Mouse (Mus musculus): ENCODE measurements around the gene As3mt. TPM values are rescaled to one million over a fixed set of nuclear protein-coding genes. Genes with fewer than 3 reads are reported as not detected.

As3mt gene
- polyA plus RNA-seq, 1 experiment, result 4.1 TPM

DNA sequence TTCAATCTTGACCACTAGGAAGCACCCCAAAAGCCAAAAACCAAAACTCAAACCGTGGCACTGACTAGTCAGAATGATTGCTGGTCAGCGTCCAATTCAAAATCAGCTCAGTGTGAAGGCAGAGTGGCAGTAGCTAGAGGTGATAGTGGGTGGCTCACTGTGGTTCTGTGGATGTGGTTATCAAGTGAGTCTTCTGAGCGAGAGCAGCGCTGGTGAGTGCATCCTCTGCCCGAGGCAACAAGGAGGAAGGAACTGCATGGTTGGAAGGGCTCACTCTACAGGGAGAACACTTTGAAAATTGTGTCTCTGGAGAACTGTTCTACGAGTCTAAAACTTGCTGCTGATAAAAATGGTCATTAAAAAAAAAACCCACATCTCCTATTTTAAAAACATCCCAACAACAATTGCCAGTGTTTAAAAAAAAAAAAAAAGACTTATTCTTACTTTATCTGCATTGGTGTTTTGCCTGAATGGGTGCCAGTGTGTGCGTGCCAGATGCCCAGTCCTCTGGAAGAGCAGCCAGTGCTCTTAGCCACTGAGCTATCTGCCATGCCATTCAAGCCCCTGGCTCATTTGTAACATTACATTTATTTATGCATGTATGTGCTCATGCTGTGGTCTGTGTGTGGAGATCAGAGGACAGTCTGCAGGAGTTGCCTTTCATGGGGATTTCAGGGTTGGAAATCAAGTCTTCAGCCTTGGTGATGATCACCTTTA is 1.3 kb upstream of the As3mt start:
- Histone ChIP-seq H3K4me3 (no peak overlapping the region), H3K4me2 (ENCODE audit: low read depth) (no peak overlapping the region), H3ac (ENCODE audit: control insufficient read depth, insufficient read length) (no peak overlapping the region), H3K79me2 (ENCODE audit: control insufficient read depth, insufficient read depth) (no peaks in the 10 kb centered on the region), H3K27me3 (ENCODE audit: control insufficient read depth, insufficient read depth, insufficient read length) (no peaks in the 10 kb centered on the region), H3K36me3 (ENCODE audit: control insufficient read depth, insufficient read depth) (no peaks in the 10 kb centered on the region)
- TF ChIP-seq MYOG (IDR thresholded peaks at IDR 0.05; ENCODE audit: control insufficient read depth in 1 of 3, insufficient read depth in 1 of 3, insufficient read length in 2 of 3, low read depth in 2 of 3), result no peak
- TF ChIP-seq SRF (IDR thresholded peaks at IDR 0.05; ENCODE audit: control insufficient read depth, insufficient read length, low read depth), result no peak
- TF ChIP-seq TCF12 (IDR thresholded peaks at IDR 0.05; ENCODE audit: insufficient read depth, poor library complexity, severe bottlenecking), result no peak
- TF ChIP-seq USF1 (IDR thresholded peaks at IDR 0.05; ENCODE audit: low read depth), result no peak
- TF ChIP-seq E2F4 (IDR thresholded peaks at IDR 0.05; ENCODE audit: insufficient read depth), result no peak
- TF ChIP-seq TCF3 (IDR thresholded peaks at IDR 0.05; ENCODE audit: insufficient read length, low read depth), result no peak
- no peak for TF ChIP-seq REST (IDR thresholded peaks at IDR 0.05; ENCODE audit: insufficient read depth, insufficient read length)
- no peak for TF ChIP-seq POLR2AphosphoS2 (IDR thresholded peaks at IDR 0.05; ENCODE audit: insufficient read length, low read depth)
- TF ChIP-seq MYOD1 (IDR thresholded peaks at IDR 0.05; ENCODE audit: control insufficient read depth in 1 of 3, insufficient read length in 2 of 3, low read depth in 2 of 3), result no peak
- TF ChIP-seq MAX (IDR thresholded peaks at IDR 0.05; ENCODE audit: low read depth), result no peak
- TF ChIP-seq CEBPB (IDR thresholded peaks at IDR 0.05; ENCODE audit: insufficient read depth, poor library complexity, severe bottlenecking), result no peak
- TF ChIP-seq POLR2A (IDR thresholded peaks at IDR 0.05; ENCODE audit: insufficient read length, low read depth), result no peak

DNA sequence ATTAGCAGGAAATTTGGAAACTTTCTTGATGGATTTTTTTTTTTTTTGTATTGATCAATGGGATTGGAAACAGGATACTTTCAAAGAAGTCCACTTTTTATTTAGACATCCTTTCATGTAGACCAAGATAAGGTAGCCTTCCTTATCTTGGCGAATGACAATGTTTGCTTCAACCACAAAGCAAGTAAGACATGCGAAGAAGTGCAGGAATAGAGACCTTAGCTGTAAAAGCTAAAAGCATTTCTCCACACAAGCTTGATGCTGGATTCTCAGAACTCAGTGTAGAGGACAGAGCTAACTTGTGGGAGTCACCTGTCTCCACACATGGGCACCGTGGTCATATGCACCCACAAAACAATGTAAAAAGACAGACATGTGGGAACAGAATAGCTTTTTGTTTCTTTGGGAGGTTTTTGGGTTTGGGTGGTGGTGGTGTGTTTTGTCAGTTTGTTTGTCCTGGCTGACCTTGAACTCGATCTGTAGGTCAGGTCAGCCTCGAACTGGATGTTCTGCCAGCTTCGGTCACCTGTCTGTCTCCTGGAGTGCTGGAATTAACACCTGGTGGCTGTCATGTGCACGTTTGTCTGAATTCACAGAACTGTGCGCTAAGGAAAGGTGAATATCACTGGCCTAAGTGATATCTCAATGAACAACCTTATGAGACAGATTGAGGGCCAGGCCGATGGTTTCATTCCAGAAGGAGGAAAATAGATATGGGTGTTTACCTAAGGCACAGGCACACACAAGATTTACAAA is 540 bp upstream of the As3mt start:
- no peak overlapping the region for H3ac ChIP-seq (ENCODE audit: control insufficient read depth, insufficient read length)
- peak overlapping the region; percentile 45 for H3K4me2 ChIP-seq (ENCODE audit: low read depth)
- no peaks in the 10 kb centered on the region for H3K27me3 ChIP-seq (ENCODE audit: control insufficient read depth, insufficient read depth, insufficient read length)
- H3K79me2 ChIP-seq (ENCODE audit: control insufficient read depth, insufficient read depth), result no peaks in the 10 kb centered on the region
- no peaks in the 10 kb centered on the region for H3K36me3 ChIP-seq (ENCODE audit: control insufficient read depth, insufficient read depth)
- TF ChIP-seq MYOD1 (IDR thresholded peaks at IDR 0.05; ENCODE audit: control insufficient read depth in 1 of 3, insufficient read length in 2 of 3, low read depth in 2 of 3), result no peak
- TF ChIP-seq POLR2AphosphoS2 (IDR thresholded peaks at IDR 0.05; ENCODE audit: insufficient read length, low read depth), result no peak
- peak overlapping the region; percentile 5 for H3K4me3 ChIP-seq

DNA sequence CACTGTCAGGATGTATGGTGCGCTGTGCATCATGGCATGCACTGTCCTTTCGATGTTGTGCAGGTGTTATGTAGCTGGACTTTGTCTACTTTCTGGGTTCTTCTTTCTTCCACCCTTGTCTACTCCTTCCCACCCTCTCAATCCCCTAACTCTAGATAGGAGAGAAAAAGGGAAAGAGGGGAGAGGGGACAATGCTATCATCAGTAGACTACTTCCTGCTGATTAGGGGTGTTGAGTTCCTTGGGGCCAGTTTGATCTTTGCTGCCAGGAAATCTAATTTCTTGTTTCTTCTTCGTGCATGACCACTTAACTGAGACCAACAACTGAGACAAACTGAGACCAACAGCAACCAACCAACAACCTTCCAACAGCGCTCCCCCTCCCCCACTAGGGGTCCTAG is 3.4 kb downstream of the As3mt start:
- TF ChIP-seq E2F4 (IDR thresholded peaks at IDR 0.05; ENCODE audit: insufficient read depth) (no peak), TCF12 (IDR thresholded peaks at IDR 0.05; ENCODE audit: insufficient read depth, poor library complexity, severe bottlenecking) (no peak), USF1 (IDR thresholded peaks at IDR 0.05; ENCODE audit: low read depth) (no peak), MYOD1 (IDR thresholded peaks at IDR 0.05; ENCODE audit: control insufficient read depth in 1 of 3, insufficient read length in 2 of 3, low read depth in 2 of 3) (no peak), CEBPB (IDR thresholded peaks at IDR 0.05; ENCODE audit: insufficient read depth, poor library complexity, severe bottlenecking) (no peak), MYOG (IDR thresholded peaks at IDR 0.05; ENCODE audit: control insufficient read depth in 1 of 3, insufficient read depth in 1 of 3, insufficient read length in 2 of 3, low read depth in 2 of 3) (no peak), MAX (IDR thresholded peaks at IDR 0.05; ENCODE audit: low read depth) (no peak), SRF (IDR thresholded peaks at IDR 0.05; ENCODE audit: control insufficient read depth, insufficient read length, low read depth) (no peak), REST (IDR thresholded peaks at IDR 0.05; ENCODE audit: insufficient read depth, insufficient read length) (no peak), POLR2AphosphoS2 (IDR thresholded peaks at IDR 0.05; ENCODE audit: insufficient read length, low read depth) (no peak), TCF3 (IDR thresholded peaks at IDR 0.05; ENCODE audit: insufficient read length, low read depth) (no peak), POLR2A (IDR thresholded peaks at IDR 0.05; ENCODE audit: insufficient read length, low read depth) (no peak)
- H3K27me3 ChIP-seq (ENCODE audit: control insufficient read depth, insufficient read depth, insufficient read length), result no peaks in the 10 kb centered on the region
- no peak overlapping the region for H3K4me2 ChIP-seq (ENCODE audit: low read depth)
- no peaks in the 10 kb centered on the region for H3K36me3 ChIP-seq (ENCODE audit: control insufficient read depth, insufficient read depth)
- H3ac ChIP-seq (ENCODE audit: control insufficient read depth, insufficient read length), result no peak overlapping the region
- no peaks in the 10 kb centered on the region for H3K79me2 ChIP-seq (ENCODE audit: control insufficient read depth, insufficient read depth)
- no peak overlapping the region for H3K4me3 ChIP-seq

DNA sequence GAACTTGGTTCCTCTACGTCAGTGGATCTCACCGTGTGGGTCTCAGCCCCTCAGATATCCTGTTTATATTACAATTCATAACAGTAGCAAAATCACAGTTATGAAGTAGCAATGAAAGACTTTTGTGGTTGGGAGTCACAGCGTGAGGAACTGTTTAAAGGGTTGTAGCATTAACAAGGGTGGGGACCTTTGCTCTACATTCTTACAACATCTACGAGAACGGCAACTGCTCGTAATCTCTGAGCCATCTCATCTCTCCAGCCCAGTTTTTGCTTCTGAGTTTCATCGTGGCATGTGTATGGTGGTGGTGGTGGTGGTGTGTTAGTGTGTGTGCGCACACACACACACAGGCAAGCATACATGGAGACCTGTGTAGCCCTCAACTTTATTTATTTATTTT is 7.0 kb downstream of the As3mt start:
- Histone ChIP-seq H3K36me3 (ENCODE audit: control insufficient read depth, insufficient read depth) (no peaks in the 10 kb centered on the region), H3K27me3 (ENCODE audit: control insufficient read depth, insufficient read depth, insufficient read length) (no peaks in the 10 kb centered on the region), H3ac (ENCODE audit: control insufficient read depth, insufficient read length) (no peak overlapping the region), H3K4me2 (ENCODE audit: low read depth) (no peak overlapping the region), H3K79me2 (ENCODE audit: control insufficient read depth, insufficient read depth) (no peaks in the 10 kb centered on the region), H3K4me3 (no peak overlapping the region)
- TF ChIP-seq TCF12 (IDR thresholded peaks at IDR 0.05; ENCODE audit: insufficient read depth, poor library complexity, severe bottlenecking), result no peak

DNA sequence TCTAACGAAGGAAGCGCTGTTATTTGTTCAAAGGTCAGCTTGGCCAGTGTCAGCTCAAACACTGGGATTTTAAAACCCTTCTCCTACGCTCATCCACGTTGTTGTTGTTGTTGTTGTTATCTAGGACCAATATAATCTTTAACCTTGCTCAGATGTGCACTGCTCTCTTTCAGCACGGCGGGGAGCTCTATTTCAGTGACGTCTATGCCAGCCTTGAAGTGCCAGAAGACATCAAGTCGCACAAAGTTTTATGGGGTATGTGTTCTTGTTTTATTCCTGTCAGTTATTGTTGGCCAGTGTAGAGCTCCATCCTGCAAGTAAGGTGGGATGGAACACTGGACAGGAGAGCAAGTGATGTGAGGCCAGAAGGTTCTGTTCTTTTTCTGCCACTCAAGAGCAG is 7.8 kb downstream of the As3mt start:
- no peak overlapping the region for H3K4me3 ChIP-seq
- H3K36me3 ChIP-seq (ENCODE audit: control insufficient read depth, insufficient read depth), result no peaks in the 10 kb centered on the region
- H3K4me2 ChIP-seq (ENCODE audit: low read depth), result no peak overlapping the region
- no peak overlapping the region for H3ac ChIP-seq (ENCODE audit: control insufficient read depth, insufficient read length)
- H3K79me2 ChIP-seq (ENCODE audit: control insufficient read depth, insufficient read depth), result no peaks in the 10 kb centered on the region
- TF ChIP-seq E2F4 (IDR thresholded peaks at IDR 0.05; ENCODE audit: insufficient read depth) (no peak), MAX (IDR thresholded peaks at IDR 0.05; ENCODE audit: low read depth) (no peak), MYOG (IDR thresholded peaks at IDR 0.05; ENCODE audit: control insufficient read depth in 1 of 3, insufficient read depth in 1 of 3, insufficient read length in 2 of 3, low read depth in 2 of 3) (no peak)
- H3K27me3 ChIP-seq (ENCODE audit: control insufficient read depth, insufficient read depth, insufficient read length), result no peaks in the 10 kb centered on the region

All from myocyte (in vitro differentiated cells).